Mouse (Mus musculus) MEL (cell line): Measurements from ENCODE around the gene Hlf.

ENCODE experiments used
- CTCF ChIP-seq, 3 experiments: IDR thresholded peaks in 2 of 3; conservative IDR thresholded peaks in 1 of 3; 2 replicates each; pipeline ENCODE4 v1.5.1; 2011 to 2012; ENCODE audit warnings: low read length in 3 of 3, low read depth in 2 of 3, mild to moderate bottlenecking in 2 of 3, improper control_type of control experiment in 1 of 3, inconsistent platforms in 1 of 3, mixed read lengths in 1 of 3, moderate library complexity in 1 of 3; ENCODE audit not compliant: control insufficient read depth in 1 of 3, insufficient read depth in 1 of 3, poor library complexity in 1 of 3, severe bottlenecking in 1 of 3
- E2F4 ChIP-seq: IDR thresholded peaks from 2 replicates; pipeline ENCODE4 v1.6.1; 2011; ENCODE audit warnings: low read depth, low read length, improper control_type of control experiment, borderline replicate concordance
- EP300 ChIP-seq, 2 experiments: IDR thresholded peaks; 2 replicates each; pipeline ENCODE4 v1.6.1; 2011; ENCODE audit warnings: improper control_type of control experiment in 2 of 2, low read length in 2 of 2, low read depth in 1 of 2, mild to moderate bottlenecking in 1 of 2
- GABPA ChIP-seq: IDR thresholded peaks from 2 replicates; pipeline ENCODE4 v1.6.1; 2012; ENCODE audit warnings: low read depth, mild to moderate bottlenecking, inconsistent platforms, low read length, improper control_type of control experiment, moderate library complexity
- KAT2A ChIP-seq: conservative IDR thresholded peaks from 2 replicates; pipeline ENCODE4 v1.6.1; 2012; ENCODE audit warnings: low read depth, low read length, improper control_type of control experiment, inconsistent platforms
- MAFK ChIP-seq: IDR thresholded peaks from 2 replicates; pipeline ENCODE4 v1.6.1; 2011; ENCODE audit warnings: low read depth, mild to moderate bottlenecking, low read length, improper control_type of control experiment, borderline replicate concordance
- MAZ ChIP-seq: IDR thresholded peaks from 2 replicates; pipeline ENCODE4 v1.6.1; 2012; ENCODE audit warnings: low read depth, mild to moderate bottlenecking, inconsistent platforms, low read length, improper control_type of control experiment
- NELFE ChIP-seq: IDR thresholded peaks from 2 replicates; pipeline ENCODE4 v1.6.1; 2011; ENCODE audit warnings: low read depth, low read length, improper control_type of control experiment
- POLR2A ChIP-seq, 2 experiments: IDR thresholded peaks; 2 replicates each; pipeline ENCODE4 v1.6.1; 2011 to 2012; ENCODE audit warnings: low read length in 2 of 2, mild to moderate bottlenecking in 2 of 2, control low read depth in 1 of 2, improper control_type of control experiment in 1 of 2, low read depth in 1 of 2, moderate library complexity in 1 of 2; ENCODE audit not compliant: control insufficient read depth in 1 of 2, insufficient read depth in 1 of 2, poor library complexity in 1 of 2

DNA sequence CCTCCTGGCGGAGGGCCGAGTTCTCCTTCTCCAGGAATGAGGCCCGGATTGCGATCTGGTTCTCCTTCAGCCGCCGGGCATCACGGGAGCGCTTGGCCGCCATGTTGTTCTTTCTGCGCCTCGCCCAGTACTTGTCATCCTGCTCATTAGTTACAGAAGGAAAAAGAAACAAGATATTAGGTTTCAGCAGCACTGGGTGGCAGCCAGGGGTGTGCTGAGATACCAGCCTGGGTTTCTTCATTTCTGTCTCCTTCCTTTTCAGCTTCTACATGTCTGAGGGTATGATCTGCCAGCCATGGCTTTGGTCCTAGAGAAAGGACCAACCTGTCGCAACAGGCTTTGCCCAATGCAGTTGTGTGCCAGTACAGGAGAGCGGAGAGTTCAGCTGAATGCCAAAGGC, 49.9 kb downstream of the Hlf start:
- TF ChIP-seq CTCF (IDR thresholded peaks at IDR 0.05 in 2 of 3, conservative IDR thresholded peaks at IDR 0.05 in 1 of 3; ENCODE audit: control insufficient read depth in 1 of 3, insufficient read depth in 1 of 3, low read depth in 2 of 3, low read length in 3 of 3, poor library complexity in 1 of 3, severe bottlenecking in 1 of 3), result no peak
- no peak for TF ChIP-seq MAFK
- TF ChIP-seq GABPA, result no peak
- TF ChIP-seq POLR2A (IDR thresholded peaks at IDR 0.05; ENCODE audit: control insufficient read depth in 1 of 2, insufficient read depth in 1 of 2, low read depth in 1 of 2, low read length in 2 of 2, poor library complexity in 1 of 2), result no peak
- no peak for TF ChIP-seq KAT2A
- no peak for TF ChIP-seq MAZ
- no peak for TF ChIP-seq NELFE
- TF ChIP-seq EP300 (IDR thresholded peaks at IDR 0.05; ENCODE audit: low read depth in 1 of 2, low read length in 2 of 2), result no peak
- no peak for TF ChIP-seq E2F4
